Mouse (Mus musculus): Measurements from ENCODE around the gene Adamtsl1.

The Adamtsl1 gene

DNA sequence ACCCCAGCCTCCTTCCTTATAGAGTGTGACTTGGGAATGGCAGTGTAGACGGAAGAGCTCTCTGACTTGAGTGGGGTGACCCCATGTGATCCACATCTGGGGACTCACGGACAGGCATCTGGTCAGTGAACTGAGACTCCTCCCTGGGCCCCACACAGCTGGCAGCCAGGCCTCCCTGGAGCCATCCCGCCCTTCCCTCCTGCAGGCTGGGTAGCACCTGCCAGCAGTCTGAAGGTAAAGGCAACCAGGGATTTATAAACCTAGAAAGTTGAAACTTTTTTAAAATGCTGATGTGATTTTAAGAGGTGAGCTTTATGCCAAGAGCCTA lies 893.2 kb downstream of the Adamtsl1 start:
- no peak for DNase-seq (ENCODE audit: low spot score)

DNA sequence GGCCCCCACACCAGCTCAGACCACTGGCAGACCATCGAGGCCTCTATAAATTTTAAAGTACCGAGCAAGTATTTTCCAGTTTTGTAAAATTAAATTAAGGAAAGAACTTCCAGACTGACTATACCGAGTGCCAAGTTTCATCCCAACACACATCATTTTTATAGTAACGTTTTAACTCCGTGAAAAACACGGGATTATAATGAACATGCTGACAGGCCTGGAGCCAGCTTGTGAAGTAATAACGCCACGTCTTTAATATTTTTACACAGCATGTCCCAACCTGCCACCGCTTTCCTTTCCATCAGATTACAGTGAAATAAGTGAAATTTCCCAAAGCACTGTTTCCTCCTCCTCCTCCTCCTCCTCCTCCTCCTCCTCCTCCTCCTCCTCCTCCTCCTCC lies 894.4 kb downstream of the Adamtsl1 start:
- DNase-seq (ENCODE audit: low spot score), result no peak

DNA sequence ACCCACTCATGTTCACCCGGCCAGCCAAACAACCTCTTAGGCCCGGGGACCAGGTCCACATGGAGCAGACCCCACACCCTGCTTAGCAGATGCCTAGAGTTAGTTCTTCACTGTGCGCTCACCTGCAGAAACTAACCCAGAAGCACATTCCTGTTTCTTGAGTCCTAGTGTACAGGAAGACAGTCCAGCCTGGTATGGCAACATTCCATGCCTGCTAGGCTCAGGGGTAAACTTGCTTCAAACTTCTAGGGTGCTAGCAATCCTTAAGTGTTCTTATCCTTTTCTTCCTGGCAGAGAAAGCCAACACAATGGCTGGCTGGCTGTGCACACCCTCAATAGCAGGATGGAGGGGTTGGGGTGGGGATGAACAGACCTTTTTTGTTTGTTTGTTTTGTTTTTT lies 897.0 kb downstream of the Adamtsl1 start:
- DNase-seq (ENCODE audit: low spot score), result no peak

DNA sequence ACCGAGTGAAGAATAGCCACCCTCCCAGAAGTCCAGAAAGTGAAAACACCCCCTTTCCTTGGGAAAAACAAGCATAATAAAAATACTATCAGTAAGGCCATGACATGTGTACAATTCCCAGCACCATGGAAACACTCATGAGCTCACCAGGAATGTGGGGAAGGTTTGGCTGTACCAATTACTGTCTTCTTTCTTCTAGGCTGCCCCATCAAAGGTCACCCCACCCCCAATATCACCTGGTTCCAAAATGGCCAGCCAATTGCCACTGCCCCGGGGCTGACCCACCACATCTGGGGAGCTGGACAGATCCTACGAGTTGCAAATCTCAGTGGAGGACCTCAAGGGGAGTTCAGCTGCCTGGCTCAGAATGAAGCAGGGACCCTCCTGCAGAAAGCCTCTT lies 899.4 kb downstream of the Adamtsl1 start:
- no peak for DNase-seq (ENCODE audit: low spot score)

DNA sequence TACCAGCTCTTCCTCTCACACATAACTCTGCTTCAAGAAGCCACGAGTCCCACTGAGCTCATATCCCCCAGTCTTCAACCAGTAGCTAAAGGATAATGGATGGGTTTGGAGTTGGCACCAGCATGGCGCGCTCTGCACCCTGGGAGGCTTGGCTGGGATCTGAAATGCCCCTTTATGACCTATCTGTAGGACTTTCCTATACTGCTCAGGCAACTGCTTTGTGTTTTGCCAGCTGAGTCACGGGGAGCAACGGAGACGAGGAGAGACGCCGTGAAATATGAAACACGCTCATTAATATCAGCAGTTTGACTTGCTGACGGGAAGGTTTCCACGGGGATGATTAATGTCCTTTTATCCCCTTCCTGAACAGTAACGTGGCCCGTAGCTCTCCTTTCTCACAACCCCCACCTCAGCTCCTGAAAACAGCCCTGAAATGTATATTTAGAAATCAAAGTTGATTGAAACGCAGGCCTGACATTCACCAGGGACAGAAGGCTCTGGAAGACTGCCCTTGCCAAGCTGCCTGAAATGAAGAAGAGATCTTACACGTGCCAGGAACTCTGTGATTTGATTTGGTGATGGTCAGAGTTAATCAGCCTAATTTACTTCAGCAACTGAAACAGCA lies 902.5 kb downstream of the Adamtsl1 start:
- no peak for DNase-seq (ENCODE audit: low spot score)

DNA sequence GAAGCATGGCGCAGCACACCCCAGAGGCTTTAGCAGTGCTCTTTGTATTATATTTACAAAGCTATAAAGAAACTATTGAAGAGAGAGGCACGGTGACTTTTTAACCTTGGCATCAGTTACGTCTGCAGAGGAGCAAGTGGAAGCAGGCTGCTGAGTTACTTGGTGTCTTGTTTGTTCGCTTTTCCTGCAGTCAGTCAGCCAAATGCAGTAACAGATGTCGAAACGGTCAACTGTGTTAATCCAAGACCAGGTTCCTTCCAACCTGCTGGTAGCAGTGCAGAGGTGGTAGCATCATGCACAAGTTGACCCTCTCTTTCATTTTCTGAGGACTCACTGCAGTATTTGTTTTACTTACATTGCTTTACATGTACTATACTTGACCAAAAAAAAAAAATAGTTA lies 908.6 kb downstream of the Adamtsl1 start:
- DNase-seq (ENCODE audit: low spot score), result no peak

DNA sequence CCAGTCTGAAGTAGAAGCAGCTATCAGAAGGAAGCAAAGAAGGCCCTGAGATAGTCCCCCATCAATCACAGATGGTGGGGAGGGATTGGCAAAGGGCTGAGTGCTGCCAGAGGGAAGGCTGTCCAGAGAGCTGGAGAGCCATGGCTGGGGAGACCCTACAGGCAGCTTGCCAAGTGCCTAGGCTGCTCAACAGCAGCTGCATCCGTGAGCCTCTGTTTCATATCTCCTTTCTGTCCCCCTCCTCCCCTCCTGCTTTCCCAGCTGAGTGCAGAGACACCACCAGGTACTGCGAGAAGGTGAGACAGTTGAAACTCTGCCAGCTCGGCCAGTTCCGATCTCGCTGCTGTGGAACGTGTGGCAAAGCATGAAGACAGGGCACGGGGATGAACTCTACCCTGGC lies 911.6 kb downstream of the Adamtsl1 start:
- DNase-seq (ENCODE audit: low spot score), result no peak

DNA sequence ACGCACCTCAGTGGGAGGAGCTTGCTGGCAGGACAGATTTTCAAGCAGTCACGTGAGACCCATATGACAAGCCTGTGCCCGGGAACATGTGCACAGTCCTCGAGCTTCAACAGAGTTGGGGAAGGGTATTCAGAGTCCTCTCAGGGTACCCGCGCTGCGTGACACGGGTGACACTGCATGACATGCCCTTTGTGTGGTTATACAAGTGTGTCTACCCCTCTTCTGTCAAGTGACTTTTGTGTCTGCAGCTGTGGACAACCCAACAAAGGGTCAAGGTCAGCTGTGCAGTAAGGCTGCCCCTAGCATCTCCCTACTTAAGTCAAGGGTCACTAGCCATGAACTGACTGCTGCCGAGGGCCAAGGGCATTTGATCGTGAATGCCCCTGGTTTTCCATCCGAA lies 912.6 kb downstream of the Adamtsl1 start:
- no peak for DNase-seq (ENCODE audit: low spot score)

DNA sequence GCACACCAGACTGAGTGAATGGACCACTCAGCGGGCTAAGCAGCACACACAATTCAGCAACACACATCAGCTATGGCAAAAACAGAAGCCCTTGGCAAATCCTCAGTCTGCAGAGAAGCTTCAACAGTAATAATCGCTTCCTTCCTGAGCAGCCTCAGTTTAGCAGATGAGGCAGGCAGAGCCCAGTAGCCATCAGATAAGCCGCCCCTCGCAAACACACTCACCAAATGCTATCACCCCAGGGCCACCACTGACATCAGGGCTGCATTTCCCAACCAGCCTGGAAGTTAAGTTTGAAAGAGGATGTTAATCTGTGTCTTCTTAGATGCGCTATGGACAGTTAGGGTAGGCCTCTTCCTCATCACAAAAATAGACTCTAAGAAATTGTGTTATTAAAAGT lies 913.3 kb downstream of the Adamtsl1 start:
- DNase-seq (ENCODE audit: low spot score), result no peak

DNA sequence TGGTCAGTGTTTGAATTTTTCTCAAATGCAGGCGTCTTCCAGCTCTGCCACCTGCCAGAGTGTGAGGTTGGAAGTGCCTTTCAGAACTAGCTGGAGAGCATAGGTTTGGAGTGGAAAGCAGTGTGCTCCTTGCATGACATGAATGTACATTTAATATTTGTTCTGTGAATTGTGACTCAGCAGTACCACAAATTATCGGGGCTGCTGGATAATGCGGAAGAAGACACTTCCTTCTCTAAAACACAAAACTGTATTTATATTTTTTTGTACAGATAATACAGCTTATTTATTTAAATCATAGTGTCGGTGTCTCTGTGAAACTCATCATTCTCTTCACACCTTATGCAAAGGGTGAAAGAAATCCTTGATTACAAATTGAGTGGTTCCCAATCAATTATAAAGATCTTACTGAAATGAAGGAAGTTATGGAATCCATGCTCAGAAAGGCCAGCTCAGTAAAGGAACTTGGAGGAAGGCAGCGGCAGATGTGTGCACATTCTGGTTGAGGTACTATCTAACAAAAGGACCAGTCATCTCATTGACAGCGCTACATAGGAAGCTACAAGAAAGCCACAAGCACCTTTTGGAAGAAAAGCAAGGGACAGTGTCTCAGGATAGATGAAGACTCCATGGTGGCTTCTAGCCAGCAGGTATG lies 914.2 kb downstream of the Adamtsl1 start:
- DNase-seq (ENCODE audit: low spot score), result no peak

DNA sequence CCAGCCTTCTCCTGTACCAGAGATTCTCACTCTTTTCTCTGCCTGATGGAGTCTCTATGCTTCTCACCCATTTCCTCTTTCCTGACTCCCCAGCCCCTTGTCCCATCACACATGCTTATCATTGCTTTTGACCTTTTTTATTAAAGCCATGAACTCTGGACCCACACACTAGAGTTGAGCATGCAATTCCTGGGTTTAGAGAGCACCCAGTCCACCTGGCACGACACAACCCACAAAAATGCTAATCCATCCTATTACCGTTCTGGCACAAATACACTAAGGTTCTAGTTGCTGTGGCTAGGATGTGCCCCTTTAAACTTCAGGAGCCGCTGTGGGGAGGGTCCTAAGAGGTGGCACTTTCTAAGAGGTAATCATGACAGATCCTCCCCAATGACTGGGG lies 921.7 kb downstream of the Adamtsl1 start:
- no peak for DNase-seq (ENCODE audit: low spot score)

DNA sequence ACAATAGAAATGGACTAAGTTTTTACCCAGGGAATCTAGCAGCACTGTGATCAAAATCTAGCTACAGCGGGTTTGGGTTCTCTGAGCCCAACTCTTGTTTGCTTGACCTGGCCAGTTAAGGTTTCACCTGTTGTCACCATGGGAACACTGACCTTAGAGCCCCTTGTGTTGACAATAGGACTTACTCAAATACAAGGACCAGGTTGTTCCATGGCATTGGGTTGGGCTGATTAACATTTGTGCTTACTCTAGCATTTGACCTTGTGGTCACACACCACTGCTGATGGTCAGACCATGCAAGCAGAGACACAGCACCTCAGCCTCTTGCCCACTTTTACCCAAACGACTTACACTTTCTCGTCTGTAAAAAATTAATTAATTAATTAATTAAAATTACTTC lies 922.4 kb downstream of the Adamtsl1 start:
- DNase-seq (ENCODE audit: low spot score), result no peak

DNA sequence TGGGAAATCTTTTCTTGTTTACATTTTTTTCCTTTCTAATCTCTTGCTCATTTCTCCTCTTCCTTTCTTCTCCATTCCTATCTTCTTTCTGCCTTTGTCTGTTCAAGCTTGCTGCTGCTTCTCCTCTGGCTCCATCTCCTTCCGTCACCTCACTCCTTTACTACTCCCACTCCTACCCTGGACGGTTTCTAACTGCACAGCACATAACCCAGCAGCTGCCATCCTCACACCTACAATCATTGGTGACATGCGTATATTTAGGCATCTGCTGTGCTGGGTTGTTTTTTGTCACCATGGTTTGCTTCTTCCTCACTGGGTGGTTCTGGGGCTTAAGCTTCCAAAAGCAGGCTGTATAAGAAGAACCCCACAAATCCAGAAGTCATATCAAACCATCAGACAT lies 936.5 kb downstream of the Adamtsl1 start:
- DNase-seq (ENCODE audit: low spot score), result no peak

DNA sequence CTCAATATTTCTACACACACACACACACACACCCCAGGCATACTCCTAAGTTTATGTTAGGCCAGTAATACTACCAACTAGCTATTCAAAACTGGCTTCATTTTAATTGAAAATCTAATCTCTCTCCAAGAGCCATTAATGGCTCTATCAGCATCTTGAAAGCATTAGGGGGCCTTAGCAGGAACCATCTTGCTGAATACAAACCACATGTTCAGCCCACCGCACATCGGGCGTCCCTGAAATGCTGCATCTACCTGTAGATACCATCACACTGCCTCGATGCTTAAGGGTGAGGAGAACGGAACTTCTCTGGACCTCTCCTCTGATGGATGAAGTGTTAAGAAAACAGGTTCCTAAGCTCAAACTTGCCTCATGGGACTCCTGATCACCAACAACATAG lies 950.8 kb downstream of the Adamtsl1 start:
- DNase-seq (ENCODE audit: low spot score), result no peak
